Mouse (Mus musculus) spleen, postnatal 14 days (tissue): ENCODE data around the gene Zfp300.
A peak's percentile ranks its signal among the peaks of the same experiment; 100 is the strongest.

Experiments
- DNase-seq, 2 experiments: peaks; one replicate each; pipeline ENCODE4 v3.0.0; 2021 to 2022; ENCODE audit warnings: low spot score in 2 of 2

Zfp300 gene

GRCm38 (mm10) chrX:21088983-21089866 lies at the start of gene Zfp300:
Gene Zfp300 (minus strand): TSS chrX:21089527.
- peak in 1 of 2 experiments; percentile 8 for DNase-seq

DNA sequence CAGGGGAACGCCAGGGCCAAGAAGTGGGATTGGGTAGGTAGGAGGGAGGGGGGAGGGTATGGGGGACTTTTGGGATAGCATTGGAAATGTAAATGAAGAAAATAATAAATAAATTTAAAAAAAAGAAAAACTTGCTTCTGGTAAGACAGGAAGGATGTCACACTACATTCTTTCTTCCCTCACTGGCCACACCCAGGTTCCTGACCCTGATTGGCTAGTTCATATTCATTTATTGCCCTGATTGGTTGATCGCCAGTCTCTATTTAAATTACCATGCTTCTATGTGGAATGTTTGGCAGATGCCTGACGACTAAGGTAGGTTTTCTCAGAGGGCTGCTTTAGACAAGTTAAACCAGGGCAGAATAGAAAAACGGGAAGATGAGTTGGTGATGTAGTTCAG lies 26.2 kb upstream of the Zfp300 start, which contains the start of gene Ssxa1:
Gene Ssxa1, plus strand, starts transcription at position 301 of the 400 bp plus-strand sequence.
- DNase-seq = no peak

DNA sequence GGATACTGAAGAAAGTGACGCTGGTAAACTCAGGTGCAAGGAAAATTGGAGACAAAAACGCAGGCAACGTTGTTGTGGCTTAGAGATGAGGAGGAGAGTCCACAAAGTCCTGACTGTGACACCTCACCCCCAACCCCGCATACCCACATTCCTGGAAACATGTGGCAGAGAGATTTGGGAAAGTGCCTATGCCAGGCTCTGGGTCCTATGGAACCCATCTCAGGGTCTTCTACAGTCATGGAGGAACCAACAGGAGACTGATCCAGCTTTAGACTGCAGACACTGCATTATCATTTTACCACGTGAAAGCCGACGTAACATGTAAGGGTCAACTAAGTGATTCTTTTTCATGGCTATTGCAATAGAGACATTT lies 526 bp upstream of the Zfp300 start:
- no peak for DNase-seq

- no peak for DNase-seq
These were observed 713 bp downstream of the Zfp300 start for GRCm38 (mm10) chrX:21088645-21088982.

GRCm38 (mm10) chrX:21068106-21068505 lies 21.2 kb downstream of the Zfp300 start, which contains the start of gene Spaca5:
Gene Spaca5 (plus strand): TSS chrX:21068406.
- DNase-seq = no peak

GRCm38 (mm10) chrX:21062544-21062890 lies 26.8 kb downstream of the Zfp300 start:
- no peak for DNase-seq

- DNase-seq = peak; percentile 37 to 54
These were observed 27.3 kb downstream of the Zfp300 start, which contains the start of gene Zfp182 for GRCm38 (mm10) chrX:21061866-21062543. Gene Zfp182 (minus strand): TSS chrX:21062316.

DNA sequence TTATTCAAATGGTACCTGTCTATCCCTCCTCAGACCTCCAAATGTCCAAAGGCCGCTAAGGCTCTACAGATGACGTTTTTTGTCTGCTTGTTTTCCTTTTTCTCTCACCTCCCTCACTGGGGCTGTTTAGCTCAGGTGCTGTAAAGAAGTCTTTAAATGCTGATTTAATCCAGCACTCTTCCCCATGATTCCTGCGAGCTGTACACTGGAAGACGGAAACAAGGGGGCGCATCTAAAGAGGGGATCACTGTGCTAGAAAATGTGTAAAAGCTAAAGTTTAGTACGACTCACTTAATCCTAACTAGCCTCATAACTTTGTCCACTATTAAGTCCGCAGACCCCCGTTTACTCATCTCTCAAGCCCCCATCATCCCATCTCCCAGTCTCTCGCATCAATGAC lies 27.9 kb downstream of the Zfp300 start:
- no peak for DNase-seq
